Mouse (Mus musculus) cerebellum, postnatal 25 days (tissue): ENCODE results near the gene Tln2.

Source experiments
- DNase-seq, 2 experiments: peaks; one replicate each; pipeline ENCODE4 v3.0.0; 2021; ENCODE audit warnings: mixed read lengths in 2 of 2

Gene Tln2

DNA sequence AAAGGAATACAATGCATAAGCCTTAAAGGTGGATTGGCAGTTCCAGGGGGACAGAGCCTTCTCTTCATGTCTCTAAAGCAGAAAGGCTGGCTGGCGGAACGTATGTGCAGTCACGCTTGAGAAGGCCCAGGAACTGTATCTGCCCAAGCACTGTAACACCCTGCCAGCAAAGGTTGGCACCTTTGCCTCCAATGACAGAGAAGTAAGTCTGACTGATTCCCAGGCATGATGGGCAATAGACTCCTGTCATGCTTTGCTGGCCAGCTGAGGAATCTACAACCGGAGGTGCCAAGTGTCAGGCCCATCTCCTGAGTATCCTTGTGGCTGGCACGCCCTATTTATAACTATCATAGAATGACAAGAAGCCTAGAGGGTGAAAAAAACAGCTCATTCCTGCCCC lies 83.3 kb downstream of the Tln2 start:
- DNase-seq: peak in 1 of 2 experiments; percentile 11

DNA sequence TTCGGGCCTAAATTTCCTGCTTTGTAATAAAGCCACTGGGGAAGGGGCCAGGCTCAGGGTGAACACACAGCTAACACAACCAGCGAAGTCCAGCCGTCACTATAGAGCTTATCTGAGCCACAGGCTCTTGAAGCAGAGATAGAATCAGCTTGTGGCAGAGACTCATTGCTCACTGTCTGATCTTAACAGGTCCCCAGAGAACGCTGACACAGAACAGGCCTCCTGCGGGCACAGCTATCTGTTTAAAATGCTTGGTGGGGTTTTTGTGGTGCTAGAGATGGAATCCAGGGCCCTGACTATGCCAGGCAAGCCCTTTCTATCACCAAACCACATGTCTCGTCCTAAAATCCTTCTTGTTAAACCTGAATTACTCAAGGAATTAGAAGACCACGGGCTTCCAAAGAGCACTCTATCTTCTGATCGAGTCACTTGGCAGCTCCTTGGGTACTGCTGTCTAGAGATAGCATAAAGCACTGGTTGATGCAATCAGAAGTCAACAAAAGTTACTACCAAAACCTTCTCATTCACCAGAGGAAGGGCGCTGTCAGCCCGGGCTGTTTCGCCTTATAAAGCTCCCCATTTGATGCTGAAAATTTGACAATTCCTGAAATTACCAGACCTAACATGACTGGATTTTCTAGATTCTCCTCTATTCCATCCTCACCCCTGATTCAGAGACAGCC lies 95.9 kb downstream of the Tln2 start:
- no peak for DNase-seq

DNA sequence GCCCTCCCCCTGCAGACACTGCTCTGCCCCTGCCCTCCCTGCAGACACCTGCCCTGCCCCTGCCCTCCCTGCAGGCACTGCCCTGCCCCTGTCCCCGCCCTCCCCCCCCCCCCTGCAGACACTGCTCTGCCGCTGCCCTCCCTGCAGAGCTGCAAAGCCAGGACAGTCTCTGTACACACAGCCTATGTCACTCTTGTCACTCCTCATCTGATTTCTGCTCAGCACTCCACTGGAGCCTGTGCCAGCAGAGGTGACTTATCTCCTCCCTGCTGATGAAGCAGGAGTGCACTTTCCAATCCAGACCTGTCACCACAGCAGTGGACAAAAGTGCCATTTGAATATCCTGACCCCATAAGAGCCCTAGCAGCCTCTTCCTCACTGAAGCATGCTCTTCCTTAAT lies 118.0 kb downstream of the Tln2 start:
- no peak for DNase-seq

- no peak for DNase-seq
These were observed 122.0 kb downstream of the Tln2 start for GRCm38 (mm10) chr9:67437511-67437910.

- DNase-seq: peak in 1 of 2 experiments; percentile 21
These were observed 124.0 kb downstream of the Tln2 start for GRCm38 (mm10) chr9:67435333-67436154.

GRCm38 (mm10) chr9:67429199-67429892 lies 130.2 kb downstream of the Tln2 start:
- DNase-seq: no peak

GRCm38 (mm10) chr9:67428306-67429047 lies 131.0 kb downstream of the Tln2 start:
- DNase-seq: no peak

DNA sequence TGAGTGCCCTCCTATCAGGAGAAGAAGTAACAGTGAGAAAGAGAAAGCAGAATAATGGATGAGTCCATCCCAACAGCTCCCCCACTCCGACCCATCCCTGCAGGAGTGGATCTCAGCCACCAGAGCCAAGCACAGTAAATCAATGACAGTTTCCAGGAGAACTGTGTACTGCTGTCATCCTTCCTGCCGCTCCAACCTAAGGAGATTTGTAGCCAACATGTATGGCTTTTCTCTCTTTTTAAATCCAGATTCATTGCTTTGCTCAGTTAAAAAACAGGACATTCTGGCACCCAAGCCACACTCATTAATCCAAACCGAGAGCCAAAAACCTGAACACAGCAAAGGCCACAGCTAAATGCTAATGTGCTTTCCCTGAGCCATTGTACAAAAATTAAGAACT lies 133.2 kb downstream of the Tln2 start:
- DNase-seq: no peak

DNA sequence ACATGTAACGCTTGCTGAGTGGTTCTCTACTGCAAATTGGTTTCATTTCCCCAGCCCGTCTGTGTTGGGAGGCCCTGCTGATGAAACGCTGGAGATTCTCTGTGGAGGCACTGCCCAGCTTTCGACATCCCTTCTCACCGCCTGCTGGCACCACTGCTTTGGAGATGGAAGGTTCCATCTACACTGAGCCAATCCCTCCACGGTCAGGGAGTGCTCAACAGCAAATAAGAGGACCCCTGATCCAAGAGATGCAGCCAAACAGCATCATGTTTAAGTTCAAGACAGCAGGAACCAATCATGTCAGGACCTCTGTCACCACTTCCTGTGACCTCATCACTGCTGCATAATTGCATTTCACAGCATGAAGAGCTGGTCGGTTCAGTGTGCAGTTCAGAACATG lies 135.4 kb downstream of the Tln2 start:
- no peak for DNase-seq

DNA sequence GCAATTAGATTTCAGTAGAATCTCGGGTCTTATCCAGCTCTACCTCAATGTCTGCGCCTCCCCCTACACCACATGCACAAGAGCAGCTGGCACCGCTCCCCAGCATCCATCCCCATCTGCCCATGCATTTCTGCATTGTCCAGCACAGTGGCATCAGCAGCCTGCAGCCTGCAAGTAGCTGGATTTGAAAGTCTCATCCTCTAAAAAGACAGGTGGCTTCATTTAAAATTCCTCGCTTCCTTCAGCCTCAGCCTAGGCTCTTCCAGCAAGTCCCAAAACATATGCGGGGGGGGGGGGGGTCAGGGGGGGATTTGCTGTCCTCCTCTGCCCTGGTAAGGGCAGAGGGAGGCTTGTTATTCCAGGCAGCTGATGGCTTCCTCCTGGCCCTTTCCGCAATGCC lies 141.4 kb downstream of the Tln2 start:
- peak; percentile 24 to 46 for DNase-seq

DNA sequence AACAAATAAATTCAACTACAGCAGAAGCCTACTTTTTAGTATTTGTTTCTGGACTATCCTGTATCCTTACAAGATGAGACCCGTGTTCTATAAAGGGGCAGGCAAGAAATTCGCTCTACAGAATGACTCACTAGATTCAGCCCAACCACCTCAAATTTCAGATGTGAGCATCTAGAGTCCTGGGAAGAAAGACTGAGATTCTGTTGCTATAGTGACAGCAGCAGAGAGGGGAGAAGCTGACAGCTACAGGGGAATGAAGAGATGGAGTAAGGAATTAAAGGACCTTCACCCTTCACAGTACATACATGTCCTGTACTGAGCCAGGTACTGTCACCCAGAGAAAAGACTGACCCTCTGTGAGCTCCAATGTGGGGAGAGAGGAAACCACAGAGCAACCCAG lies 148.8 kb downstream of the Tln2 start:
- no peak for DNase-seq

GRCm38 (mm10) chr9:67404736-67405135 lies 154.8 kb downstream of the Tln2 start:
- no peak for DNase-seq

GRCm38 (mm10) chr9:67399563-67399962 lies 159.9 kb downstream of the Tln2 start:
- DNase-seq: no peak

DNA sequence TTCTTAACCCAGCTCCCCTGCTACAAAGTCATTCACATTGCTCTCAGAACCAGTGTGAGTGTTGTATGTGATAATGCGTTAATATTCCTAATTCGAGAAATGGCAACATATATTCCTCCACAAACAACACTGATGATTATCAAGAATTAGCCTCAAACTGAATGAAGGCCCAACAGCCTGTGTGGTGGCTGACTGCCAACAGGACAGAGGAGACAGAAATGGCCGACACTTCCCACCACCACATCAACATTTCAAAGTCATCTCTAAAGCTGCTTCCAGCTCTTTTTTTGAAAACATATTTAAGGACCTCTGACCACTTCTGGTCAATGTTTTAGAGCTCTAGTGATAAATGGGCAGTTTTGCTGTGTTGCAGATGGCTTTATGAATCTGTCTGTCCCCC lies 161.7 kb downstream of the Tln2 start:
- no peak for DNase-seq

DNA sequence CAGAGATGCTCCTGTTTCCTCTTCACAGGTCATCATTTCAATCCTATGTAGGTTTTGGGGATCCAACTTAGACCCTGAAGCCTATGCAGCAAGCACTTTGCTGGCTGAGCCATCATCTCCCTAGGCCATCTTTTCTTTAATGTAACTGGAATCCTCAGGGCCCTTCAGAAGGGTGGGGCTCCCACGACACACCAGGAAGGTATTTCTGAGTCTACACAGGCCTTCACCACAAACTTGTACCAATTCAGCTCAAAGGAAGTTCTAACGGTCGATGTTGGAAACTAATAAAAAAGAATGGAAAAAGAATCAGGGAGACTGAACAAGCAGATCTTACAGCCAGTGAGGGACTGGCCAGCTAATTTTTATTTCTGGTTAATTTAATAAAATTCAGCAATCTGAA lies 163.1 kb downstream of the Tln2 start:
- no peak for DNase-seq

DNA sequence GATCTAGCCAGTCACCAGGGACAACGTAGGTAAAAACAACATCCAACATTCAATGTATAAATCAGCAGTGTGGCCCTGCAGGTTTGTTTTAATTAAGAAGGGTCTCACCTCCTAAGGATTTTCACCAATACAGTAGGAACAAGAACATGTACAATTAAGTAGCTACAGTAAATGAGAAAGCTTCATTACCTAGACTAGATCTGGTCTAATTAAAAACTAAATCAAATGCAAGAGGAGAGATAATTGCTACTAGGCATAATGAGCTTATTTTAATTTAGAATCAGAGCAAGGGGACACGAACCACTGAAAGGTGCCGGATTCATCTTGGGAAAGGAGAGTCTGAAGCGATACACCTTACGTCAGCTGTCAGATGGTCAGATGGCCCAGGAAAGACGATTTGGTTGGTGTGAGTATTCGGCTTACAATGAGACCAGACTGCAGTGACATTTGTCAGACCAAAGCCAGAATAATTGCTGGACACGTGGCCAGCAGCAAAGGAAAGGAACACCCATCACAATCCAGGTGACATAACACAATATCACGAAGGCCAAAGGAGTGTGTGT lies 175.4 kb downstream of the Tln2 start:
- DNase-seq: no peak

DNA sequence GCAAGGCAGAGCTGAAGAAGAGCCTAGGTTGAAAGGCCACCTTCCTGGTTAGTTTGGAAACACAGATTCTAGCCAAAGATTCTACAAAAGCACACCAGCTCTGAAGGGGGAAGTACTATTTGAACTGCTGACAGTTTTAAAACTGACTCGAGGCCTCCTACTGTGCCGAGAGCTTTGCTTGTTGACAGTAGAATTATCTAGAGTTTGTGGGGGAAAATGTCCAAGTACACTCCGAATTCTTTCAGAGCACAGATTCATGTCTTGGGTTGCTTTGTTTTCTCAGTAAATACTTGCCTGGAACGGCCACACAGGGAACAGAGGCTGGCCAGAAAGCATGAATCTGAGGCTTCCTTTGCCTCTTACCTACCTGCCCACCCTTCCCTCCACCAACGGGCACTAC lies 179.4 kb downstream of the Tln2 start:
- no peak for DNase-seq

DNA sequence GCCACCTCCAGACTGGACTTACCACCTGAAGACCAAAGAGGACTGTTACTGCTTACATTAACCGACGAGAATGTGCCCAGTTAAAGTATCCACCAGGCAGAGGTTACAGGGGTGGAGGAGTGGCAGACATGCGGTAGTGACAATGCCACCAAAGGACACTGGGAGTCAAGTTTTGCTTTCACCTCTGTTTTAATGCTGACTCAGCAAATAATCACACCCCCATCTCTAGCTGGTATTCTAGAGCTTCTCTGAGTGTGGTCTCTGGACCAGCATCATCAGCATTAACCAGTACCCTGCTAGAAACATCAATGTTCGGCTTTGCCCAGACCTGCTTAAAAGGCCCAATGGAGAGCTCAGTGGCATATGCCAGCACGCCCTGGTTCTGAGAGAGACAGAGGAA lies 180.7 kb downstream of the Tln2 start:
- no peak for DNase-seq

GRCm38 (mm10) chr9:67368078-67368477 lies 191.4 kb downstream of the Tln2 start:
- no peak for DNase-seq

DNA sequence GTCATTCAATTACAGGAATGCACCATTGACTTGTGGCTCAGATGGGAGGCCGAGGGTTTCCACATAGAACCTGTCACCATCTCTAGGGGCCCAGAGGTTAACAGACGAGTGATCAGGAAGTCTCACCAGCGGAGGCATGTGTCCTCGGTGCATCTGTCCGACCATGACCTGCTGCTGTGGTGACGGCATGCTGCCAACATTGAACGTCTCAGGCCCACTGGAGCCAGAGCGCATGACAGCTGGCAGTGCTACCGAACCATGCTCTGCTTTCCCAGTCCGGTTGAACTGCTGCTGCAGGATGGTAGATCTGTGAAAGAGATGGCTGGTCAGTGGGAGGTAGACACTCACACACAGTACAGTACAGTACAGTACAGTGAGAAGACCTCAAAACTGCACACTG lies 197.0 kb downstream of the Tln2 start:
- no peak for DNase-seq

- no peak for DNase-seq
These were observed 197.4 kb downstream of the Tln2 start for GRCm38 (mm10) chr9:67362053-67362452.

- no peak for DNase-seq
These were observed 198.0 kb downstream of the Tln2 start for GRCm38 (mm10) chr9:67361511-67361910.

- no peak for DNase-seq
These were observed 205.1 kb downstream of the Tln2 start for GRCm38 (mm10) chr9:67354356-67354755.
